Mouse (Mus musculus): ENCODE measurements around the gene Gm19426.
"Not testable (repeated sequence)": the region's sequence is repeated elsewhere in the genome, so short reads cannot be mapped to it uniquely, and the experiment has no call there.

Gene Gm19426

GRCm38 (mm10) chr2:84750115-84750514, 6.7 kb upstream of the Gm19426 start:
- no peak for DNase-seq (ENCODE audit: low spot score)

DNA sequence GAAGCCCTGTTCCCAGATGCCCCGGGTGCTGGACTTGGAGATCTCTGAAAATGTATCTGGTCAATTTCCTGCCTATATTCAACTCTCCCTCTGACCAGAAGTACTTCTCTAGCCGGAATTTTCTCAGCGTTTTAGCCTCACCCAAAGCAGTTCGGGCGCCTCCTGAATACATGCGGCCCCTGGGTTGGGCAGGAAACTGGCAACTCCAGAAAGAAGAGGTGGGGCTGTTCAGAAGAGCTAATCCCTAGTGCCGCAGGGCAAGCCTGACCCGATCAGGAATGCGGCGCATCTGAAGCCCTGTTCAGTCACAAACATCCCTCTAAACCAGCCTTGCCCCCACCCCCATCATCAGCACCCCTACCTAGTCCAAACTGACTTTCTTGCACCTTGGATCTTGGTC, 671 bp upstream of the Gm19426 start:
- DNase-seq (ENCODE audit: low spot score): peak; percentile 83

GRCm38 (mm10) chr2:84742451-84743283, 788 bp downstream of the Gm19426 start:
- peak; percentile 94 for DNase-seq (ENCODE audit: low spot score)

GRCm38 (mm10) chr2:84741841-84742450, 1.5 kb downstream of the Gm19426 start:
- DNase-seq (ENCODE audit: low spot score): peak; percentile 18

- peak; percentile 39 for DNase-seq (ENCODE audit: low spot score)
These were observed 2.7 kb downstream of the Gm19426 start for GRCm38 (mm10) chr2:84740608-84741333.

DNA sequence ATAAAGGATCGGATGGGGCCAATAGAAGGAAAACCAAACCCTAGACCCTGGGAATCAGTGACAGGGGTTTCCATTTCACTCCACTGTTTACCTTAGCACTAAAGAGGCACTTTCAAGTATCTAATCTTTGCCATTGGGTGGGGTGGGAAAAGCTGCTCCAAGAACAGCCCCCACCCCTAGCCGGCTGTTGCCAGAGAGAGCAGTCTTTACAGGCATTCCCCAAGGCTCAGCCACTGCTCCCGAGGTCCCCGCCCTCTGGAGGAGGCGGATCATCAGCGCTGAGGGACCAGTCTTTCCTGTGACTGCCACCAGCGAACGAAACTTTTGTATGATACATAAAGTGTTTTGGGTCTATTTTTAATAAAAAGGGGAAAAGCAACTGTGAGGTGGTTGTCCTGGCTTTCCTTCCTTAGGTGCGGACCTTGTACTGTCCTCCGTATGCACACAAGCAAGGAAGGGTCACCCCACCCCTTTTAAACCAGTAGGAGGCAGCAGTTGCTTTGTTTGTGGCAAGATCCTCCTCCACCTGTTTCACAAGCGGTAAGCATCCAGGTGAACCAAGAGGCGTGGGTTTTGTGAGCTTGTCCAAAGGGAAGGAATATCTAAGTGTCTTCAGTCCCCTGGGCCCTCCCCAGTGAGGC, 5.1 kb downstream of the Gm19426 start:
- DNase-seq (ENCODE audit: low spot score): peak; percentile 78

- peak; percentile 78 for DNase-seq (ENCODE audit: low spot score)
These were observed 6.0 kb downstream of the Gm19426 start for GRCm38 (mm10) chr2:84737451-84737925.

DNA sequence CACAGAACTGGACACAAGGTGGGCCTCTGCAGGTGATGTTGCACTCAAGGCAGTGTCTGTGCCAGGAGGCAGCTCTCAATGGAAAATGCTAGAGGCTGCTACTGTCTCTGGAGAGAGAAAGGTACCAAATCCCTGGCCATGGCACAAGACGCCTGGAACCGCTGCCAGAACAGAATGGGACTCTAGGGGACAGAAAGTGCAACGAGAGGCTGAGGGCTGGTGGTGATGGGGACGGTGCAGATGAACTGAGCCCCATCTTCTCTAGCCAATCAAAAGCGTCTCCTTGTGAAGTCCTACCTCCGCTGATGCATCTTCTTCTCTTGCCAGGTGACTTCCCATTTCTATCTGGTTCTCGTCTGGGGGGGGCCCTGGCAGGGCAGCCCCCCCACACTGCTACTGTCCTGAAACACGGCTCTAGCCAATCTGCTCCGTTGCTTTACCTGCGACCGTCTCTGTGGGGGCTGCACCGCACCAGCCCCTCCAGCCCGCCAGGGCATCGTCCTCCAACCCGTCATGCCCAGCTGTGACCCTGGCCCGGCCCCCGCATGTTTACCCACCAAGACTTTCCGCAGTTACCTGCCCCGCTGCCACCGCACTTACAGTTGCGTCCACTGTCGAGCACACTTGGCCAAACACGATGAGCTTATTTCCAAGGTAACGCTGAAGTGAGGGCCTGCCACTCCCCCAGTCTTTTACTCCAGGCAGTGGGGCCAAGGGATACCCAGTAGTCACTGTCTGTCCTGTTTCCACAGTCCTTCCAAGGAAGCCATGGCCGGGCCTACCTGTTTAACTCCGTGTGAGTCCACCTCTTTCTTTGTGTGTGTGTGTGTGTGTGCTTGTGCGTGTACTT, 6.9 kb downstream of the Gm19426 start:
- peak; percentile 57 for DNase-seq (ENCODE audit: low spot score)

GRCm38 (mm10) chr2:84735346-84735920, 8.0 kb downstream of the Gm19426 start:
- DNase-seq (ENCODE audit: low spot score): peak; percentile 37

GRCm38 (mm10) chr2:84734919-84735318, 8.5 kb downstream of the Gm19426 start:
- peak; percentile 10 for DNase-seq (ENCODE audit: low spot score)

DNA sequence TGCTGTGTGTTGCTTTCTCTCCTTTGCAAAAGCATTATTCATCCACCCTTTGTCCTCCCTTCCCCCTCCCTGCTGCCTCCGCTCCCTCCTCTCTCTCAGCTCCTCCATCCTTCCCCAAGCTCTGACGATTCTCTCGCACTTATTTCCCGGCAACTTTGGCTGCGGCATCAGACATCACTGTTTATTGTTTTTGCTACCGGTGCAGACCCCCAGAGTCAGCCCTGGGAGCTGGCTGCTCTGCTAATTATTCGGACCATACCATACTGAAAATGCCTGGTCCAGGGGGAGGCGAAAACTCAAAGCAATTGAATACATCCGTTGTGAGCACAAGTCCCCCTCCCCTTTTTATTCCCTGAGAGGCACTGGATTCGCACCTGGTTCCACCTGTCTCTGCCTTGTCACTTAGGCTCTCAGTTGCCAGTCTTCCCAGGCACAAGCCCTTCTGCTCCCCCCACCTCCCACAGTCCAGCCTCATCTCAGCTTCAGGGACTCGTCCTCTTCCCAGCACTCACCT, 9.0 kb downstream of the Gm19426 start:
- DNase-seq (ENCODE audit: low spot score): peak; percentile 54

GRCm38 (mm10) chr2:84733579-84734300, 9.7 kb downstream of the Gm19426 start, which contains the start of gene Ypel4:
Gene Ypel4 (plus strand): TSS chr2:84734058.
- DNase-seq (ENCODE audit: low spot score): peak; percentile 46

GRCm38 (mm10) chr2:84732394-84732793, 11.1 kb downstream of the Gm19426 start:
- DNase-seq (ENCODE audit: low spot score): no peak

- no peak for DNase-seq (ENCODE audit: low spot score)
These were observed 12.2 kb downstream of the Gm19426 start for GRCm38 (mm10) chr2:84731206-84731605.

- not testable (repeated sequence) for DNase-seq (ENCODE audit: low spot score)
These were observed 15.3 kb downstream of the Gm19426 start for GRCm38 (mm10) chr2:84728191-84728590.

DNA sequence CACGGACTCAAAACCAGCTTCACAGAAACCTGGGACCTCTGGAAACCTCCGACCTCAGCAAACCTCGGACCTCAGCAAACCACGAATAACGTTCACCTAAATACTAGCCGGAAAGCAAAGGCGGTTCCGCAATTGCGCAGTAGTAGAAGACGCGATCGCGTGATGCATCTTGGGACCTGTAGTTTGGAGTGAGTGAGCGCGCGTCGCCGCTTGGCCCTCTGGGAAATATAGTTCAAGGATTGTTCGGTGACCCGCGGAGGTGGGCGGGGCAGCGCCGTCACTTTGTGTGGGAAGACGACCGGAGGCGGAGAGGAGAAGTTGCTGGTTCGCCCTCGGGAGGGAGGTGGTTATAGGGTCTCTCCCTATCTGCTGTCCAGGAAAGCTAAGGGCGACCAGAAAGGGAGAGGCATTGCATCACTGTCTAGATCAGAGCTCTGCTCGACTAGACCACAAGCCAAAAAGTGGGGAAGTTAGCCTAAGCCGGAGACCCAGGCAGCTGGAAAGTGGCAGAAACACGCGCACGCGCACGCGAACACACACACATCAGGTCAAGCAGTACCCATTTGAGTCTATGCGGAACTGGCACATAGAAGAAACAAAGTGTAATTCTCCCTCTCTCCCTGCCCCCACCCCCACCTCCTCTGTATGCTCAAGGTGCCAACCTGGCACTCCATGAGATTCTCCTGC, 16.1 kb downstream of the Gm19426 start, which contains the start of gene Clp1:
Gene Clp1 (minus strand): TSS at position 179 of the 687 bp plus-strand sequence.
- DNase-seq (ENCODE audit: low spot score): peak; percentile 100

- DNase-seq (ENCODE audit: low spot score): no peak
These were observed 16.7 kb downstream of the Gm19426 start for GRCm38 (mm10) chr2:84726716-84727115.

DNA sequence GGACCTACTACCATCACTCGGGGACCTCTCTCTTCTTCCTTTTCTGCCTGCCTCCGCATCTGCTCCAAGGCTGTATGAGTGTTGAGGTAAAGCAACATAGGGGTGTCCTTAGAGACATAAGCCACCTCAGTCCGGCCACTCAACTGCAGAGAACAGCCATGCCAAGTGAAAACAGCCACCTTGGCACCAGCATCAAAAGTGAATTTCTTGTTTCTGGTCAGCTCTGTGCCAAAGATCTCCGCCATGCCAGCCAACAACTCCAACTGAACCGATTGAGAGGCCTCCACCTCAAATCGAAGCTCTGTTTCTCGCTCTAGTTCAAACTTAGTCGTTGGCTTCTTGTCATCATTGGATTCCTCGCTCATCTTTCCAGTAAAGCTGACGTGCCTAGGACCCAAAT, 17.7 kb downstream of the Gm19426 start:
- no peak for DNase-seq (ENCODE audit: low spot score)

DNA sequence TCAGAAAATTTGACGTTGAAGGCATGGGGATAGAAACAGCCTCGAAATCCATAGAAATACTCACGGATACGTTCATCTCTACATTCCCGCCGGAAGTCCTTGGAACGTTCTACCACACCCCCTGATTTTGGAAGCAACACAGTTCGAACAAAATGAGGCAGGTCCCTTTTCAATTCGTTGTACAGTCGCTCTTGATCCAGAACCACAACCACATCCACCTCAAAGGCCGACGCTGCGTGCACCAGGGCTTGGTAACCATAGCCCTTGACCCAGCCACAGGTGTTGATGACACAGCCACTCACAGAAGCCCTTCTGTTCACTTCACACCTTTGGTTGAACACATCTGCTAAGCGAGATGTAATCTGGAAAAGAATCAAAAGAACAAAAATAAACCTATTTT, 19.6 kb downstream of the Gm19426 start:
- no peak for DNase-seq (ENCODE audit: low spot score)

Data from embryo, embryonic 10 days (tissue).